Mouse (Mus musculus): ENCODE data around the gene Cdkl4. TPM values are rescaled to one million over a fixed set of nuclear protein-coding genes. Genes with fewer than 3 reads are reported as not detected.

Cdkl4 gene
- total and polyA plus RNA-seq, 3 experiments = 0.42 to 0.71 TPM; not detected in 1

DNA sequence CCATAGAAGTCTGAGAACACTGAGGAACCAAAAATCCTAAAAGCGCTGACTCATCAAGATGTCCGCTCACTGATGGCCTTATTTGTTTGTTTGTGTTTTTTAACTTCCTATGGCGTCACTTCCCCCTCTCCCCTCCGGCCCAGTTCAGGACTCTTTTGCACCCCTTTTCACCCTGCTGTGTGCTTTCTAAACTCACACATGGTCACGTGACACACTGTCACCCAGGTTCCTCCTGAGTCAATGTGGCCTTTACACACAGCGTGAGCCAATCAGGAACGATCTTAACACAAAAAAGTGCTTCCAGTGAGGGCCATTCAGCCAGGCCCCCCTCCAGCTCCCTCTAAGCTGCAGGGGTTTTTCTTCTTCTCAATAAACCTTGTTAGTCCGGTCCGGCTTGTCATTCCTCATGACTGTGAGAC lies 80.4 kb downstream of the Cdkl4 start:
- peak overlapping the region; percentile 76 for H3K27ac ChIP-seq (ENCODE audit: control insufficient read depth, low read depth, low read length)
- DNase-seq (ENCODE audit: low read depth, low spot score) = peak; percentile 80
- H3K9me3 ChIP-seq (replicated peaks; ENCODE audit: insufficient read depth, low read length) = no peaks in the 10 kb centered on the region
- H3K36me3 ChIP-seq (ENCODE audit: control insufficient read depth in 1 of 2, insufficient read depth in 2 of 2, low read length in 2 of 2) = peaks cover 0 to 29% of the 10 kb centered on the region in 2 experiments; a peak in 2 of 4 replicates
- peak overlapping the region in 1 of 2 experiments; percentile 45; a peak in 2 of 4 replicates for H3K4me3 ChIP-seq (ENCODE audit: control insufficient read depth in 1 of 2, insufficient read depth in 1 of 2, low read depth in 2 of 2, low read length in 2 of 2)
- peak overlapping the region; percentile 35 for H3K9ac ChIP-seq (ENCODE audit: control insufficient read depth, low read depth, low read length, poor library complexity, severe bottlenecking)
- H3K27me3 ChIP-seq (ENCODE audit: control insufficient read depth in 1 of 2, insufficient read depth in 2 of 2, low read length in 2 of 2) = no peaks in the 10 kb centered on the region
- peaks cover 29 to 35% of the 10 kb centered on the region in 2 experiments for H3K4me1 ChIP-seq (ENCODE audit: control insufficient read depth in 1 of 2, insufficient read depth in 2 of 2, low read length in 2 of 2)
- TF ChIP-seq POLR2A (IDR thresholded peaks at IDR 0.05; ENCODE audit: control insufficient read depth in 1 of 2, insufficient read depth in 1 of 2, low read depth in 1 of 2, low read length in 2 of 2, poor library complexity in 1 of 2) (no peak), USF2 (IDR thresholded peaks at IDR 0.05; ENCODE audit: borderline replicate concordance in 1 of 2, insufficient read depth in 1 of 2, low read depth in 1 of 2, low read length in 2 of 2) (peak; percentile 69 to 77; a peak in 3 of 4 replicates), ZKSCAN1 (IDR thresholded peaks at IDR 0.05; ENCODE audit: low read depth, low read length) (no peak), USF1 (IDR thresholded peaks at IDR 0.05; ENCODE audit: low read depth, low read length) (peak; percentile 96), GABPA (IDR thresholded peaks at IDR 0.05; ENCODE audit: low read depth, low read length) (peak; percentile 84; the same call in 1 of the 2 replicates), MEF2A (IDR thresholded peaks at IDR 0.05; ENCODE audit: extremely low read depth, insufficient replicate concordance, low read depth, low read length, poor library complexity, severe bottlenecking) (no peak), MAZ (IDR thresholded peaks at IDR 0.05; ENCODE audit: low read depth, low read length) (no peak), MXI1 (IDR thresholded peaks at IDR 0.05; ENCODE audit: low read depth, low read length) (peak; percentile 45), HCFC1 (IDR thresholded peaks at IDR 0.05; ENCODE audit: low read depth, low read length) (peak; percentile 60; the same call in 1 of the 2 replicates), MAX (IDR thresholded peaks at IDR 0.05; ENCODE audit: low read length) (peak; percentile 80), UBTF (IDR thresholded peaks at IDR 0.05; ENCODE audit: borderline replicate concordance, insufficient read depth, low read depth, low read length) (no peak), ETS1 (IDR thresholded peaks at IDR 0.05; ENCODE audit: low read depth, low read length) (peak; percentile 58), GATA1 (IDR thresholded peaks at IDR 0.05; ENCODE audit: low read depth, low read length) (no peak), MAFK (IDR thresholded peaks at IDR 0.05; ENCODE audit: borderline replicate concordance, low read depth, low read length) (peak; percentile 99), CHD1 (IDR thresholded peaks at IDR 0.05; ENCODE audit: low read depth, low read length) (no peak), BHLHE40 (IDR thresholded peaks at IDR 0.05; ENCODE audit: borderline replicate concordance, low read depth, low read length) (peak; percentile 61; the same call in 1 of the 2 replicates)
- H3K79me2 ChIP-seq (ENCODE audit: control insufficient read depth, insufficient read depth, low read length, poor library complexity) = no peaks in the 10 kb centered on the region

DNA sequence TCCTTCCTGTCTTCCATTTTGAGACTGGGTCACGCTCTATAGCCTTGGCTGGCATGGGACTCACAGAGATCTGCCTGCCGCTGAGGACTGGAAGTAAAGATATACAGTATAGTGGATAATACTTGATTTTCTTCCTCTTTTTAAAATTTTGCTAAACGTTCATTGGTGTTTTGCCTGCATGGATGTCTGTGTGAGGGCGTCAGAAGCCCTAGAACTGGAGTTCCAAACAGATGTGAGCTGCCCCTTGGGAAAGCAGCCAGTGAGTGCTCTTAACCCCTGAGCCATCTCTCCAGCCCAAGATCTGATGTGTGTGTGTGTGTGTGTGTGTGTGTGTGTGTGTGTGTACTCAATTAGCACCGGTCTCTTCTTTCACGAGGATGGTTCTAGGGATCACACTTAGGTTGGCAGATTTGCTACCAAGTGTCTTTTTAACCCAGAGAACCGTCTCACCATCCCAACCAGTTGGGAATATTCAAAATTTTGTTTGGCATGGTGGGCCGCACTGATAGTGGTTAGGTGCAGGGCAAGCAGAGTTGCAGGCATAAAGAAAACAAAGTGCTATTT lies 80.9 kb downstream of the Cdkl4 start:
- Histone ChIP-seq H3K27me3 (ENCODE audit: control insufficient read depth in 1 of 2, insufficient read depth in 2 of 2, low read length in 2 of 2) (no peaks in the 10 kb centered on the region), H3K9ac (ENCODE audit: control insufficient read depth, low read depth, low read length, poor library complexity, severe bottlenecking) (peak overlapping the region; percentile 35), H3K4me1 (ENCODE audit: control insufficient read depth in 1 of 2, insufficient read depth in 2 of 2, low read length in 2 of 2) (peaks cover 26 to 35% of the 10 kb centered on the region in 2 experiments), H3K79me2 (ENCODE audit: control insufficient read depth, insufficient read depth, low read length, poor library complexity) (no peaks in the 10 kb centered on the region), H3K9me3 (replicated peaks; ENCODE audit: insufficient read depth, low read length) (no peaks in the 10 kb centered on the region), H3K36me3 (ENCODE audit: control insufficient read depth in 1 of 2, insufficient read depth in 2 of 2, low read length in 2 of 2) (peaks cover 0 to 28% of the 10 kb centered on the region in 2 experiments; a peak in 2 of 4 replicates), H3K4me3 (ENCODE audit: control insufficient read depth in 1 of 2, insufficient read depth in 1 of 2, low read depth in 2 of 2, low read length in 2 of 2) (peak overlapping the region; percentile 37 to 45), H3K27ac (ENCODE audit: control insufficient read depth, low read depth, low read length) (peak overlapping the region; percentile 76)
- peak; percentile 86 for DNase-seq (ENCODE audit: low read depth, low spot score)
- TF ChIP-seq TAL1 (IDR thresholded peaks at IDR 0.05; ENCODE audit: low read length) (no peak), MAFK (IDR thresholded peaks at IDR 0.05; ENCODE audit: borderline replicate concordance, low read depth, low read length) (no peak), POLR2AphosphoS2 (IDR thresholded peaks at IDR 0.05; ENCODE audit: low read length) (no peak), ELF1 (IDR thresholded peaks at IDR 0.05; ENCODE audit: low read depth, low read length) (no peak; the same call in 1 of the 2 replicates), TCF12 (IDR thresholded peaks at IDR 0.05; ENCODE audit: low read depth, low read length) (no peak), RAD21 (IDR thresholded peaks at IDR 0.05; ENCODE audit: low read depth, low read length) (no peak), JUND (IDR thresholded peaks at IDR 0.05; ENCODE audit: low read depth, low read length) (no peak), MAZ (IDR thresholded peaks at IDR 0.05; ENCODE audit: low read depth, low read length) (peak; percentile 68; the same call in 1 of the 2 replicates), ZKSCAN1 (IDR thresholded peaks at IDR 0.05; ENCODE audit: low read depth, low read length) (no peak), BHLHE40 (IDR thresholded peaks at IDR 0.05; ENCODE audit: borderline replicate concordance, low read depth, low read length) (no peak), POLR2AphosphoS5 (IDR thresholded peaks at IDR 0.05; ENCODE audit: borderline replicate concordance, low read depth, low read length) (no peak), NELFE (IDR thresholded peaks at IDR 0.05; ENCODE audit: low read depth, low read length) (peak; percentile 30), ZNF384 (IDR thresholded peaks at IDR 0.05; ENCODE audit: low read depth, low read length) (no peak), POLR2A (IDR thresholded peaks at IDR 0.05; ENCODE audit: control insufficient read depth in 1 of 2, insufficient read depth in 1 of 2, low read depth in 1 of 2, low read length in 2 of 2, poor library complexity in 1 of 2) (peak in 1 of 2 experiments; percentile 56; a peak in 2 of 4 replicates), MXI1 (IDR thresholded peaks at IDR 0.05; ENCODE audit: low read depth, low read length) (peak; percentile 17), CHD2 (IDR thresholded peaks at IDR 0.05; ENCODE audit: low read length) (no peak), KAT2A (conservative IDR thresholded peaks at IDR 0.05; ENCODE audit: low read depth, low read length) (no peak), EP300 (IDR thresholded peaks at IDR 0.05; ENCODE audit: low read depth in 1 of 2, low read length in 2 of 2) (peak; percentile 2 to 43; a peak in 2 of 4 replicates)
